Mouse (Mus musculus) CH12.LX (cell line): ENCODE measurements around the gene Spire2. TPM values are rescaled to one million over a fixed set of nuclear protein-coding genes. Genes with fewer than 3 reads are reported as not detected.

Source experiments
- DNase-seq: peaks from one replicate; pipeline ENCODE4 v3.0.0-alpha.2; 2013; ENCODE audit errors: extremely low read depth
- H3K27ac ChIP-seq: 2 replicates; pipeline ENCODE4 v1.5.1; 2012; ENCODE audit warnings: low read depth, mild to moderate bottlenecking, control low read depth, moderate library complexity; ENCODE audit not compliant: insufficient read depth
- H3K27me3 ChIP-seq: replicated peaks from 2 replicates; pipeline ENCODE3; 2012; ENCODE audit warnings: inconsistent platforms
- H3K36me3 ChIP-seq, 2 experiments: replicated peaks in 1 of 2; 2 replicates each; pipeline versions ENCODE3 to v1.6.1; 2012; ENCODE audit warnings: inconsistent platforms in 1 of 2, low read length in 1 of 2, mild to moderate bottlenecking in 1 of 2, mixed read lengths in 1 of 2, moderate library complexity in 1 of 2; ENCODE audit not compliant: control insufficient read depth in 1 of 2, insufficient read depth in 1 of 2
- H3K4me1 ChIP-seq, 2 experiments: 2 replicates each; pipeline ENCODE4 v1.6.1; 2012; ENCODE audit warnings: inconsistent platforms in 1 of 2, moderate library complexity in 1 of 2; ENCODE audit not compliant: insufficient read depth in 2 of 2, control insufficient read depth in 1 of 2
- H3K4me2 ChIP-seq: 2 replicates; pipeline ENCODE4 v1.6.1; 2012; ENCODE audit warnings: low read depth, mild to moderate bottlenecking, control low read depth; ENCODE audit not compliant: poor library complexity, insufficient read depth, severe bottlenecking
- H3K4me3 ChIP-seq, 3 experiments: fragments of 150-350 bp in 1 of 3; sonication (generic) in 1 of 3; replicated peaks in 1 of 3; 2 replicates each; pipeline versions ENCODE3 to v1.5.1; 2011 to 2012; ENCODE audit warnings: low read depth in 2 of 3, low read length in 2 of 3, mild to moderate bottlenecking in 2 of 3, moderate library complexity in 2 of 3, control low read depth in 1 of 3, improper control_type of control experiment in 1 of 3, inconsistent platforms in 1 of 3, mixed read lengths in 1 of 3; ENCODE audit not compliant: poor library complexity in 1 of 3
- H3K79me2 ChIP-seq: replicated peaks from 2 replicates; pipeline ENCODE4 v1.6.1; 2012; ENCODE audit warnings: mild to moderate bottlenecking, moderate library complexity; ENCODE audit not compliant: control insufficient read depth, poor library complexity, insufficient read depth, severe bottlenecking; ENCODE audit errors: extremely low read depth
- H3K9ac ChIP-seq: 2 replicates; pipeline ENCODE4 v1.6.1; 2012; ENCODE audit warnings: low read depth, mild to moderate bottlenecking, control low read depth, moderate library complexity; ENCODE audit not compliant: insufficient read depth
- H3K9me3 ChIP-seq: replicated peaks from 2 replicates; pipeline ENCODE3; 2012; ENCODE audit warnings: low read length, inconsistent platforms, mixed read lengths
- BHLHE40 ChIP-seq: IDR thresholded peaks from 2 replicates; pipeline ENCODE4 v1.6.1; 2011; ENCODE audit warnings: mild to moderate bottlenecking, low read depth, low read length, improper control_type of control experiment
- CHD1 ChIP-seq: IDR thresholded peaks from 2 replicates; pipeline ENCODE4 v1.6.1; 2012; ENCODE audit warnings: low read depth, low read length, improper control_type of control experiment, inconsistent platforms
- ELF1 ChIP-seq: IDR thresholded peaks from 2 replicates; pipeline ENCODE4 v1.6.1; 2014; ENCODE audit warnings: low read depth, mild to moderate bottlenecking, inconsistent platforms, low read length, improper control_type of control experiment
- GABPA ChIP-seq: IDR thresholded peaks from 2 replicates; pipeline ENCODE4 v1.6.1; 2012; ENCODE audit warnings: low read depth, low read length, improper control_type of control experiment, inconsistent platforms; ENCODE audit not compliant: insufficient replicate concordance
- HCFC1 ChIP-seq: IDR thresholded peaks from 2 replicates; pipeline ENCODE4 v1.6.1; 2012; ENCODE audit warnings: low read depth, mild to moderate bottlenecking, inconsistent platforms, low read length, improper control_type of control experiment
- IRF4 ChIP-seq: IDR thresholded peaks from 2 replicates; pipeline ENCODE4 v1.6.1; 2014; ENCODE audit warnings: low read depth, mild to moderate bottlenecking, inconsistent platforms, low read length, improper control_type of control experiment
- KAT2A ChIP-seq: IDR thresholded peaks from 2 replicates; pipeline ENCODE4 v1.6.1; 2012; ENCODE audit warnings: low read length, improper control_type of control experiment, inconsistent platforms; ENCODE audit not compliant: insufficient replicate concordance
- MAZ ChIP-seq: IDR thresholded peaks from 2 replicates; pipeline ENCODE4 v1.6.1; 2012; ENCODE audit warnings: low read depth, mild to moderate bottlenecking, inconsistent platforms, low read length, improper control_type of control experiment, moderate library complexity
- MEF2A ChIP-seq: IDR thresholded peaks from 2 replicates; pipeline ENCODE4 v1.6.1; 2014; ENCODE audit warnings: low read depth, mild to moderate bottlenecking, inconsistent platforms, low read length, improper control_type of control experiment, borderline replicate concordance
- POLR2AphosphoS2 ChIP-seq: IDR thresholded peaks from 2 replicates; pipeline ENCODE4 v1.6.1; 2011; ENCODE audit warnings: low read depth, low read length, improper control_type of control experiment
- RCOR1 ChIP-seq: conservative IDR thresholded peaks from 2 replicates; pipeline ENCODE4 v1.6.1; 2012; ENCODE audit warnings: low read depth, mild to moderate bottlenecking, inconsistent platforms, low read length, improper control_type of control experiment
- SIN3A ChIP-seq: IDR thresholded peaks from 2 replicates; pipeline ENCODE4 v1.6.1; 2012; ENCODE audit warnings: low read length, improper control_type of control experiment, inconsistent platforms
- SMC3 ChIP-seq: IDR thresholded peaks from 2 replicates; pipeline ENCODE4 v1.6.1; 2011; ENCODE audit warnings: low read depth, low read length, improper control_type of control experiment
- UBTF ChIP-seq: IDR thresholded peaks from 2 replicates; pipeline ENCODE4 v1.6.1; 2012; ENCODE audit warnings: low read depth, mild to moderate bottlenecking, inconsistent platforms, low read length, improper control_type of control experiment, moderate library complexity
- USF1 ChIP-seq: IDR thresholded peaks from 2 replicates; pipeline ENCODE4 v1.6.1; 2014; ENCODE audit warnings: low read depth, mild to moderate bottlenecking, inconsistent platforms, low read length, improper control_type of control experiment
- USF2 ChIP-seq: conservative IDR thresholded peaks from 2 replicates; pipeline ENCODE4 v1.6.1; 2011; ENCODE audit warnings: low read depth, low read length, improper control_type of control experiment
- ZC3H11A ChIP-seq: IDR thresholded peaks from 2 replicates; pipeline ENCODE4 v1.6.1; 2012; ENCODE audit warnings: low read depth, mild to moderate bottlenecking, inconsistent platforms, low read length, improper control_type of control experiment
- ZKSCAN1 ChIP-seq: IDR thresholded peaks from 2 replicates; pipeline ENCODE4 v1.6.1; 2012; ENCODE audit warnings: low read depth, inconsistent platforms, low read length, improper control_type of control experiment, borderline replicate concordance
- dilution Hi-C: fragments of 300-500 bp; cut with MboI; formaldehyde crosslinking; loops from 2 replicates; pipeline ENCODE4 v1.14.3; 2020; ENCODE audit warnings: low sequenced_read_pairs; ENCODE audit not compliant: extremely low pct_unique_long_range_greater_than_20kb, extremely low pct_ligation_motif_present
- in situ Hi-C: fragments of 300-500 bp; cut with MboI; formaldehyde crosslinking; loops from 3 replicates; pipeline ENCODE4 v1.14.3; 2019; ENCODE audit warnings: low sequenced_read_pairs, low pct_ligation_motif_present, low pct_unique_long_range_greater_than_20kb, mixed read lengths
- polyA plus RNA-seq: library from polyadenylated mRNA; unstranded; fragments of >175 nt; gene quantifications from 2 replicates; pipeline ENCODE4 v1.2.1, GENCODE M21; 2012; ENCODE audit warnings: low read depth; ENCODE audit not compliant: insufficient read length
- total RNA-seq, 2 experiments: library from RNA; depleted of rRNA; stranded (reverse); fragments of 300-350 nt in 1 of 2; fragments of >200 nt in 1 of 2; gene quantifications; 2 replicates each; pipeline ENCODE4 v1.2.3; 2012 to 2014

Gene Spire2
- total and polyA plus RNA-seq, 3 experiments, result 1.1 to 2.9 (median 2.6) TPM

DNA sequence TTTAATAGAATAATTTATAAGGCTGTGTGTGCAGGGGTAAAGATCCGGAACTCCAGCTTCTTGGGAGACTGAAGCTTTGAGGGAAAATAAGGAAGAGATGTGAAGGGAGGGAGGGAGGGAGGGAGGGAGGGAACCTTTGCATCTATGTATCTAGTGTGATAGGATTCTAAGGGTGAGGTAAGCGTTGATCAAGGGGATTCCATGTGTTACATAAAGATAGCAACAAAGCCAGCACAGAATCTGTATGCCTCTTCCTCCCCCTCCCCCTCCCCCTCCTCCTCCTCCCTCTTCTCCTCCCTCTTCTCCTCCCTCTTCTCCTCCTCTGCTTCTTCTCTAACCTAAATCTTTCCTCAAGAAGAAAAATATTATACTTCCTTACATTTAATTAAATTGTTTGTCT, 14.8 kb downstream of the Spire2 start:
- H3K9ac ChIP-seq, result no peak overlapping the region
- no peak overlapping the region for H3K4me2 ChIP-seq
- H3K9me3 ChIP-seq, result no peaks in the 10 kb centered on the region
- dilution Hi-C loops, result no loop called here
- H3K27me3 ChIP-seq, result no peaks in the 10 kb centered on the region
- H3K4me1 ChIP-seq, result peaks cover 10 to 35% of the 10 kb centered on the region in 2 experiments
- TF ChIP-seq HCFC1, result no peak
- no peak for TF ChIP-seq POLR2AphosphoS2
- no peak for TF ChIP-seq MEF2A
- TF ChIP-seq SMC3, result no peak
- TF ChIP-seq ELF1, result no peak
- TF ChIP-seq MAZ, result no peak
- no peak for TF ChIP-seq SIN3A
- no peak for TF ChIP-seq KAT2A
- TF ChIP-seq UBTF, result no peak
- no peak for TF ChIP-seq USF2
- no peak for TF ChIP-seq USF1
- no peak for TF ChIP-seq CHD1
- TF ChIP-seq GABPA, result no peak
- H3K4me3 ChIP-seq, result no peak overlapping the region
- no peak for DNase-seq
- in situ Hi-C loops, result no loop called here
- no peaks in the 10 kb centered on the region for H3K79me2 ChIP-seq
- no peak overlapping the region for H3K27ac ChIP-seq
- H3K36me3 ChIP-seq, result no peaks in the 10 kb centered on the region

DNA sequence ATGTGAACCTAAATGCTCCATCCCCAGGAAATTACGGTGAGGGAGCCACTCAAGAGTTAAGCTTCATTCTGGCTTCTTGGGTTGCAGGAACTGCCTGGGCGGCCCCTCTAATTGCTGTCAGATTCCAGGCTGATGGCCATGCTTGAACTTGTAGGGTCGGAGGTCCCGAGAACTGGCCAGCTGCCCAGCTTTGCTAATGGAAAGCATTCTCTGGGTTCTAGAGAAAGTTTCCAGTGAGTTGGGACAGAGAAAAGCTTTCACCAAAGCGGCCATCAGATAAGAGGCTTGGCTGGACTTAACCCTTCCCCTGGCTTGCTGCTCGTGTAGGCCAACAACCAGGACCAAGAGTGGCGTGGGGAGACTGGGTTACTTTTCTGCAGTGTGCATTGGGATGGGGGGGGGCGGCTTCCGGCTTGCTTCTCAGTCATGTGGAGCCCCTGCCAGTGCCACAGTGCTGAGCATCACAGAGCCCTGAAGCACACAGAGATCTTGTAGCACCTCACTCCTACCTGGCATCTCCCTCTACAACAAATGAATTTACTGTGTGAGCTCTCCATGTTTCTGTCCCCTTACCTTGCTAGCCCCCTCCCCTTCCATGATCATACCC, 15.8 kb downstream of the Spire2 start:
- Histone ChIP-seq H3K4me1 (peaks cover 11 to 24% of the 10 kb centered on the region in 2 experiments), H3K9me3 (no peaks in the 10 kb centered on the region), H3K9ac (no peak overlapping the region), H3K27me3 (no peaks in the 10 kb centered on the region), H3K36me3 (no peaks in the 10 kb centered on the region), H3K4me3 (no peak overlapping the region), H3K79me2 (no peaks in the 10 kb centered on the region), H3K27ac (no peak overlapping the region), H3K4me2 (no peak overlapping the region)
- dilution Hi-C loops, result no loop called here
- TF ChIP-seq IRF4, result no peak
- TF ChIP-seq USF2, result no peak
- no peak for TF ChIP-seq RCOR1
- TF ChIP-seq BHLHE40, result no peak
- no peak for TF ChIP-seq MEF2A
- no peak for TF ChIP-seq MAZ
- no peak for TF ChIP-seq ZC3H11A
- no peak for TF ChIP-seq ZKSCAN1
- no peak for DNase-seq
- in situ Hi-C loops, result no loop called here
